Mouse (Mus musculus) midbrain, postnatal 0 days (tissue): ENCODE measurements at regions not wholly inside any gene's neighbourhood (a gene's known extent, or its start where the extent isn't known, plus 50 kb on each side); places are given as distances from the start of the nearest gene placed in this dataset.

Experiments used
- ATAC-seq: fragments of 200-750 bp; cut with Nextera tagmentation; 2 replicates; pipeline ENCODE4 v1.8.0; 2017; ENCODE audit warnings: moderate number of reproducible peaks, mild to moderate bottlenecking, moderate TSS enrichment, moderate library complexity; ENCODE audit not compliant: low FRiP score
- DNase-seq: peaks from one replicate; pipeline ENCODE4 v3.0.0-alpha.2; 2015; ENCODE audit warnings: low spot score
- H3K27ac ChIP-seq: fragments of 300-500 bp; sonication (generic); 2 replicates; pipeline ENCODE4 v1.5.1; 2014; ENCODE audit warnings: low read depth, mild to moderate bottlenecking, low read length, mixed read lengths
- H3K27me3 ChIP-seq: fragments of 300-500 bp; sonication (generic); 2 replicates; pipeline ENCODE4 v1.6.1; 2014; ENCODE audit warnings: low read length, control low read depth, mixed read lengths; ENCODE audit not compliant: insufficient read depth
- H3K36me3 ChIP-seq: fragments of 300-500 bp; sonication (generic); 2 replicates; pipeline ENCODE4 v1.6.1; 2014; ENCODE audit warnings: low read length, control low read depth, mixed read lengths; ENCODE audit not compliant: insufficient read depth
- H3K4me1 ChIP-seq: fragments of 300-500 bp; sonication (generic); 2 replicates; pipeline ENCODE4 v1.6.1; 2014; ENCODE audit warnings: mild to moderate bottlenecking, control low read depth, antibody characterized with exemption, low read length, mixed read lengths; ENCODE audit not compliant: insufficient read depth
- H3K4me2 ChIP-seq: fragments of 300-500 bp; sonication (generic); 2 replicates; pipeline ENCODE4 v1.6.1; 2014; ENCODE audit warnings: low read depth, mild to moderate bottlenecking, low read length, mixed read lengths; ENCODE audit not compliant: poor library complexity, severe bottlenecking
- H3K4me3 ChIP-seq: fragments of 300-500 bp; sonication (generic); 2 replicates; pipeline ENCODE4 v1.5.1; 2014; ENCODE audit warnings: low read depth, mild to moderate bottlenecking, low read length, moderate library complexity
- H3K9ac ChIP-seq: fragments of 300-500 bp; sonication (generic); replicated peaks from 2 replicates; pipeline ENCODE4 v1.6.1; 2014; ENCODE audit warnings: mild to moderate bottlenecking, low read length, moderate library complexity, mixed read lengths; ENCODE audit not compliant: poor library complexity, severe bottlenecking
- H3K9me3 ChIP-seq: fragments of 300-500 bp; sonication (generic); 2 replicates; pipeline ENCODE4 v1.6.1; 2016; ENCODE audit warnings: low read length, control low read depth
- CTCF ChIP-seq: IDR thresholded peaks from 2 replicates; pipeline ENCODE4 v1.5.1; 2016; ENCODE audit warnings: antibody characterized with exemption, mild to moderate bottlenecking
- WGBS: fragments of 180-500 bp; shearing (Covaris S2); extraction: QIAGEN DNeasy Blood & Tissue Kit; methylation state at CpG from one replicate; pipeline ENCODE4 v1.1.7; 2014; 5-methylcytosine and 5-hydroxymethylcytosine counted together

GRCm38 (mm10) chr12:15640320-15640719 lies 176.4 kb downstream of the Trib2 start:
- Histone ChIP-seq H3K4me2 (no peak overlapping the region), H3K9ac (no peak overlapping the region), H3K4me3 (no peak overlapping the region), H3K36me3 (no peaks in the 10 kb centered on the region), H3K27ac (no peak overlapping the region), H3K9me3 (no peaks in the 10 kb centered on the region), H3K4me1 (no peaks in the 10 kb centered on the region), H3K27me3 (no peaks in the 10 kb centered on the region)
- WGBS = 81% methylated on average over 5 of the region's 5 CpGs
- ATAC-seq (no peak), DNase-seq (no peak)
- no peak for TF ChIP-seq CTCF

- no peak for TF ChIP-seq CTCF
- H3K27ac ChIP-seq = no peak overlapping the region
- no peak overlapping the region for H3K9ac ChIP-seq
- no peak overlapping the region for H3K4me3 ChIP-seq
- H3K27me3 ChIP-seq = no peaks in the 10 kb centered on the region
- H3K9me3 ChIP-seq = no peaks in the 10 kb centered on the region
- H3K4me2 ChIP-seq = no peak overlapping the region
- no peak for ATAC-seq
- WGBS = 62% methylated on average over 3 of the region's 3 CpGs
- no peaks in the 10 kb centered on the region for H3K4me1 ChIP-seq
- DNase-seq = no peak
- H3K36me3 ChIP-seq = no peaks in the 10 kb centered on the region
Measured at GRCm38 (mm10) chr12:15629971-15630370, 186.8 kb downstream of the Trib2 start.

GRCm38 (mm10) chr12:15619521-15619920 lies 197.2 kb downstream of the Trib2 start:
- Histone ChIP-seq H3K27ac (no peak overlapping the region), H3K27me3 (no peaks in the 10 kb centered on the region), H3K4me2 (no peak overlapping the region), H3K9me3 (no peaks in the 10 kb centered on the region), H3K4me1 (no peaks in the 10 kb centered on the region), H3K9ac (no peak overlapping the region), H3K4me3 (no peak overlapping the region), H3K36me3 (no peaks in the 10 kb centered on the region)
- TF ChIP-seq CTCF = no peak
- 92% methylated on average over 2 of the region's 2 CpGs for WGBS
- no peak for DNase-seq
- no peak for ATAC-seq

- no peak for TF ChIP-seq CTCF
- Histone ChIP-seq H3K4me3 (no peak overlapping the region), H3K4me1 (no peaks in the 10 kb centered on the region), H3K9ac (no peak overlapping the region), H3K27ac (no peak overlapping the region), H3K9me3 (no peaks in the 10 kb centered on the region), H3K27me3 (no peaks in the 10 kb centered on the region), H3K36me3 (no peaks in the 10 kb centered on the region), H3K4me2 (no peak overlapping the region)
- 17% methylated on average over 1 of the region's 1 CpGs for WGBS
- no peak; the same call in 1 of the 2 replicates for ATAC-seq
- DNase-seq = peak; percentile 63
Measured at GRCm38 (mm10) chr12:15617312-15617711, 199.4 kb downstream of the Trib2 start.

- Histone ChIP-seq H3K36me3 (no peaks in the 10 kb centered on the region), H3K4me1 (no peaks in the 10 kb centered on the region), H3K27ac (no peak overlapping the region), H3K4me2 (no peak overlapping the region), H3K27me3 (no peaks in the 10 kb centered on the region), H3K4me3 (no peak overlapping the region), H3K9me3 (no peaks in the 10 kb centered on the region), H3K9ac (no peak overlapping the region)
- DNase-seq (no peak), ATAC-seq (no peak)
- TF ChIP-seq CTCF = no peak
- 91% methylated on average over 5 of the region's 5 CpGs for whole genome bisulfite sequencing
Measured at GRCm38 (mm10) chr12:15611847-15612580, 204.7 kb downstream of the Trib2 start.

- WGBS = 94% methylated on average over 1 of the region's 1 CpGs
Measured at GRCm38 (mm10) chr12:15607091-15607490, 209.6 kb downstream of the Trib2 start.

More at GRCm38 (mm10) chr12:15607091-15607490, 209.6 kb downstream of the Trib2 start:
- H3K4me1 ChIP-seq = no peaks in the 10 kb centered on the region
- H3K4me3 ChIP-seq = no peak overlapping the region
- no peaks in the 10 kb centered on the region for H3K9me3 ChIP-seq
- H3K4me2 ChIP-seq = no peak overlapping the region
- DNase-seq (no peak), ATAC-seq (no peak)
- no peak overlapping the region for H3K9ac ChIP-seq
- H3K27ac ChIP-seq = no peak overlapping the region
- no peaks in the 10 kb centered on the region for H3K36me3 ChIP-seq
- no peaks in the 10 kb centered on the region for H3K27me3 ChIP-seq
- TF ChIP-seq CTCF = no peak
